Mouse (Mus musculus): Measurements from ENCODE around the gene Tmem40. TPM values are rescaled to one million over a fixed set of nuclear protein-coding genes. Genes with fewer than 3 reads are reported as not detected.

The Tmem40 gene
- total RNA-seq, 2 experiments from 2014 or later, result 0.33 to 0.60 TPM

DNA sequence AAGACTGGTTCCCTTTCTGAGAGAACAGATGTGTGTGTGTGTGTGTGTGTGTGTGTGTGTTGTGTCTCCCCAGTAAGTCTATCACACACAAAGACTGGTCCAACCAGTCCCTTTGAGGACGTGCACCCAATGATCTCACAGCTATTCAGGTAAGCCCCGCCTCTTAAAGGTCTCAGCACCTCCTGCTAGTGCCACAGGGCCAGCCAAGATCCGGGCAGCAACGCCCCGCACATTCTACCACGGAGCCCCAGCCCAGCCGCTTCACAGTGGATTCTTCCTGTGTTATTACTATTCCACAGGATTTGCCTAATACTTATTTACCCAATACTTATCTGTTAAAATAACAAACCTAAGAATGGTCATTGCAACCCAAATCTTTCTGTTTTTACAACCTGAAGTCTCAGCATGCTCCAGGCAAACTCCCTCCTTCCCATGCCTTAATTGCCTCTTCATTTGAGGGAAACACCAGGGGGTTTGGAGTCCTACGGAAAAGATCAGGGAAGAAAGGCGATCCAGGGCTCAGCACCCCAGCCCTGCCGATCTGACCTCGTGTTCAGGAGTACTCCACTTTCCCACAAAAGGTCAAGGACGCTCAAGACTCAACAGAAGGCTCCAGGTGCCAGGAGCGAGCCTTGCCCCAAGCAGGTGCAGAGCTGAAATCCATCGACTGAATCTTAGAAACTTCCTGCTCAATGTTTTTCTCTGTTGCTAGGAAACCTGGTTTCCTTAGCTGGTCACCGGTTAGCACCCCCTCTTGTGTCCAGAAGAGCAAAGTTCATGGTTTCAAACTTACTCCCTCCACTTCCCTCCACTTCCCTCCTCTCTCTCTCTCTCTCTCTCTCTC, 44.3 kb downstream of the Tmem40 start:
- intact Hi-C loops (cut with DNase I), result no loop called here
- peak; percentile 54 to 58 for DNase-seq

DNA sequence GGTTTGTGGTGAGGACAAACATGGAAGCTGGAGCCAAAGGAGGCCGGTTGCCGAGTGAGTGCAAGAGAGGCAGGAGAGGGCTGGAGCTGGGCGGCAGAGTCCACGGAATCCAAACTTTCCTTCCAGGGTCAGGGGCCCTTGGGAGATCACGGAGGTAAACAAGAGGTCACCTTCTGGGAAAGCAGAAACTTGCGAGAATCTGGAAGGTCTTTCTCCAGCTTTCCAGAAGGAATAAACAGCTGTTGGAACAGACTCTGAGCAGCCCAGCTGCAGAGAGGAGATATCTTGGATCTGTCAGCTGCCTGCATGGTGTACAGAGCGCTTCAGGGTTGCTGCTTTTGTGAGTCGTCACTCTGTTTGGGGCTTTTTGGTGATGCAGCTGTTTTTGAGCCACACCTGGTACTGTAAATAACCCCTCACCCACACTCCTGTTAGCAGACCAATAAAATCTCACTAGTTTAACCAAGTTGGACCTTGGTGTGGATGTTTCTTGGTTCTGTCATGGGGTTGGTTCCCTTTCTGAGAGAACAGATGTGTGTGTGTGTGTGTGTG, 45.0 kb downstream of the Tmem40 start:
- intact Hi-C loops (cut with DNase I), result no loop called here
- peak; percentile 53 to 64 for DNase-seq

DNA sequence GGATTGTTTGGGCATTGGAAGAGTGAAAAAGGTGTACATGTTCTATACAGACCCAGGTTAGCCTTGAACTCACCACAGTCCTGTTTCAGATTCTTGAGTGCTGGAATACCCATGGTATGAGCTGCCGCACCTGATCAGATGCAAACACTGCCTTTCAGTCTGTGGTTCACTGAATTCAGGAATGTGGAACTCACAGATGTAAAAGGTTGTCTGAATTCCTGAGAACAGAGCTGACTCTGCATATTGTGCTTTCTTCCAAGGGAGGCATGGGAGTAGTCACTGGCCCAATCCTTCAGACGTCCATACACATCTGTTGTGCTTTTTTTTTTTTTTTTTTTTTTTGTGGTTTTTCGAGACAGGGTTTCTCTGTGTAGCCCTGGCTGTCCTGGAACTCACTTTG, 50.9 kb downstream of the Tmem40 start:
- no peak for DNase-seq
- intact Hi-C loops (cut with DNase I), result no loop called here

DNA sequence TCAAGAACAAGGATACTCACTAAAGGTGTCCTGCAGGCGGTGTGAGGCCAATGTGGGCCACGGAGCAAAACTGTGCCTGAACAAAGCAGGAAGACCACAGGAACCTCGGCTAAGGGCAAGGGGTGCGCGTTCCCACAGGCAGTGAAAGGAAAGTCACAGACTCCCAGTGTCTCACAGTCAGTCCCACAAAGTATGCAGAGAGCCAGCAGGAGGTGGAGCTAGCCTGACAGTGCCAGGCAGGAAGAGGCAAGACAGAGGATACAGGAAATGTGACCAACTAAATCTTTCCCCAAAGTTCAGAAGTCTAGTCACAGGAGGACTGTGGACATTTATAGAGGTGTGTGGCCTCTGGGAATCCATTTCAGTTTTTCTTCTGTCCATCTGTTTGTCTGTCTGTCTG, 59.3 kb downstream of the Tmem40 start:
- no peak for DNase-seq
- intact Hi-C loops (cut with DNase I), result no loop called here

DNA sequence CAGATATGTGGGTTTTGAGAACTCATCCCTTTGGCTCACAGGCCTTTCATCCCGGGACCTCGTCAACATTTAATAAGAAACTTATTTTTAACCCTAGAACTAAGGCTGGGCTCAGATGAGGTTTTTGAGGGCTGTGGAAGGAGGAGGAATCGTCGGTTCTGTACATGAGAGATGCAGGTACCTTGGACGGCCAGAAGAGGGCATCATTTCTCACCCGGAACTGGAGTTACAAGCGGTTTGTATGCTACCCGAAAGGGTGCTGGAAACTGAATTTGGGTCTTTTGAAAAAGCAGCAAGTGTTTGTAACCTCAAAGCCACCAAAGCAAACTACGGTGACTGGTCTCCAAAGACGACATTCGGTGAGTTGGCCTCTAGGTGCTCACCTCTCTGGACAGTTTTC, 60.9 kb downstream of the Tmem40 start:
- no peak for DNase-seq
- intact Hi-C loops (cut with DNase I), result loop anchor here (2.0 kb wide), 1 partner anchor 13 kb away; no protein-coding TSS in a partner anchor

DNA sequence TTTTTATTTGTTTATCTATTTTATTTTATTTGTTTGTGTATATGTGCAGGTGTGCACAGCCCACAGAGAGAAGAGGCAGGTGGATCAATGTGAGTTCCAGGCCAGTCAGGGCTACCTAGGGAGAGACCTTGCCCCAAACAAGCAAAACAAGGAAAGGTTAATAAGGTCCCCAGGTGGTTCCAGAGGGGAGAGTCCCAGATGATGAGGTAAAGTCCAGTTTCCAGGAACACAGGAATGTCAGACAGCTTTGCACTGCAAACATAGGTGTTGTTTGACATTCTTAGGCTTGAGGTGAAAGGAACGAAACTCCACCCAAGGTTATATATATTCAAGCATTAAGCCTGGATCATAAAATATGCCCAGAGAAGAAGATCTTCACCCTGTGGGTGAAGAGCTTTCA, 61.4 kb downstream of the Tmem40 start:
- DNase-seq, result no peak
- intact Hi-C loops (cut with DNase I), result loop anchor here (2.0 kb wide), 1 partner anchor 14 kb away; no protein-coding TSS in a partner anchor

DNA sequence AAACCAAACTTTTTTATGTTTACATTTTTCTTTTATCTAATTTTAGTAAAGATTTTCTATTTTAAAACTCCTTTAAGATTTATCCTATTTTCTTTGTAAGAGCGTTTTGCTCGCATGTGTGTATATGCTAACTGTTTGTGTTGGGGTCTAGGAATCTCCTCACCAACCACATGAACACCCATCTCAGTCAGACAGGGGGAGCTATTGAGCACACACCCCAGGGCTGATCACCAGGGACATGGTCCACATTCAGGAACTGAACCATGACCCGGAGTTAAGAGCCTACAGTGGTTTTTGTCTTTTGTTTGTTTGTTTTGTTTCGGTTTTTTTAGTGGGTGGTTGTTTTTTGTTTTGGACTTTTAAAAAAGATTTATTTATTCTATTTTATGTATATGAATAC, 63.5 kb downstream of the Tmem40 start:
- no peak for DNase-seq
- intact Hi-C loops (cut with DNase I), result no loop called here

DNA sequence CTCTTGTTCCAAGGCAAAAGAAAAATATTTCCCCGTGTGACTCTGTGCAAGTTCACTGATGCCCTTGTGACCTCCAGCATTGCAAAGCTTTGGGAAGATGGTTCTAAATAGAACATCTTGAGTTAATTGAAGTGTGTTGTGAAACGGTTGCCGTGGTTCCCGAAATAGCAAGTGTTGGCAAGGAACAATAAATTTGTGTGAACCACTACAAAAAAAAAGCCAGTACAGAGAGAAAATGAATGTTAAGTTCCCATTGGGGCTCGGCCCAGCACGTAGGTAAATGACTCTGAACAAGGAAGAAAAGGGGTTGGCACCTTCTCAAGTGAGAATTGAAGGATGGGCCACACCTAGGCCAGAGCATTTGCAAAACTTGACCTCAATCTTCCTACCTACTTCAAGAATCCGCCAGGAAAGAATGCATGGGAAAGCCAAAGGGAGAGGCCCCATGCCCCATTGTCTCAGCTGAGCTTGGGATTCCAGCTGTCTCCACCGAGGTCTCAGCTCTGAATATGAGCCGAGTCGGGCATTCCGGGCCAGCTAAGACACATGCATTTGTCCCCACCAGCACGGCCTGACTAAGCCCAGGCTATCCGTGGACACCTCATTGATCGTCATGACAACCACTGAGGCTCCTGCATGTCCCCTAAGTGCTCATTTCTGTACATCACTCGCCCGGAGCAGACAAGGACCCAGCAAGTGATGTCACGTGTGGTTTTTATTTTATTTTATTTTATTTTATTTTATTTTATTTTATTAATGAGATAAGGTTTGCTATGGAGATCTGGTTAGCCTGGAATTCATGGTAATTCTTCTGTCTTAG, 64.3 kb downstream of the Tmem40 start:
- intact Hi-C loops (cut with DNase I), result no loop called here
- peak; percentile 31 to 37 for DNase-seq

DNA sequence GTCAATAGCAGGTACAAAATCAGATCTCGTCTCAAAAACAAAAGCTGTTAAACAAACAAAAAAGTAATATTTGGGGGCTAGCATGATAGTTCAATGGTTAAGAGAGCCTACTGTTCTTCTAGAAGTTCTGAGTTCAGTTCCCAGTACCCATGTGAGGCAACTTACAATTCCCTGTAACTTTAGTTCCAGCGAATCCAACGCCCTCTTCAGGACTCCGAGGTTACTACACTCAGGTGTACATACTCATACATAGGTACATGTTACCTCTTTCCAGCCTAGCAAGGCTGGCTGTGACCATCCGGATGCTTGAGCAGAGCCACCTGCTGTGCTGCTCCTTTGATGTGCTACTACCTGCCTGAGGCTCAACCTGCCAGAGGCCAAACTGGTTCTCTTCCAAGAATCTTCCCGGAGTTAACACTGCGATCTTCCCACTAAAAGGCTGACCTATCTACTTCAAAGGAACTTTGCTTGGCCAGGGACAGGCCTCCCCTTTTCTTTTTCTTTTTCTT, 65.4 kb downstream of the Tmem40 start:
- DNase-seq, result no peak
- intact Hi-C loops (cut with DNase I), result no loop called here

DNA sequence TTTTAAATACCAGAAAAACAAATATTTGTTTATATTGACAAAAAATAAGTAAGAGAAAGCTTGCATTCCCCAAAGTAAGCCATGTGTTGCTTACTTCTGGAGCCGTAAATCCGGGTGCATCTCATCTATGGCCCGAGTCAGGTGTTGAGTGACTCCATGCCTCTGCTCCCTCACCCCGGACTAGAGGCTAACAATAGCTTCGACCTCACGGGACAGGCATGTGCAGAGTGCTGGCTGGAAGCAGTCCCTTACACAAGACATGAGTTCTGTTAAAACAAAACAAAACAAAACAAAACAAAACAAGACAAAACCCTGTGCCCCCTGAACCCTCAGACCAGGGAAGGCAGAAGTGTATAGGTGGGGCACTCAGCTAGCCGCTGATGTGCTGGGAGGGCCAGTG, 67.1 kb downstream of the Tmem40 start:
- intact Hi-C loops (cut with DNase I), result no loop called here
- peak; percentile 29 to 38 for DNase-seq

DNA sequence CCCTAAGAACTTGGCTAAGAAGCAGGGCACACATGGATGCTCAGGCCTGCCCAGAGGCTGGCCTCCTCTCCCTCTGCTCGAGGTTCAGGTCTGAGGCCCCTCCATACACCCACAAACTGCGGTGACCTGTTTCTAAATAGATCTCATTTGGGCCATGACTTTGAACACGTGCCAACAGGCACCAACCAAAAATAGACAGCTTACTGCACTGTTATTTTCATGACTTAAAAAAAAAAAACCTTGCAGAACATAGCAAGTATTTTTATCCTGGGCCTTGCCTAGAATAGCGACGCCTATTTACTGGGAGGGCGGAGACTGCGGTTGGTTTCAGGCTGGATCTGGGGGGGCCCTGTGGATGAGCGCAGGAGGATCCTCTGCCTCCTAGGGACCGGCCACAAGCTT, 67.8 kb downstream of the Tmem40 start:
- peak; percentile 51 to 66 for DNase-seq
- intact Hi-C loops (cut with DNase I), result no loop called here

DNA sequence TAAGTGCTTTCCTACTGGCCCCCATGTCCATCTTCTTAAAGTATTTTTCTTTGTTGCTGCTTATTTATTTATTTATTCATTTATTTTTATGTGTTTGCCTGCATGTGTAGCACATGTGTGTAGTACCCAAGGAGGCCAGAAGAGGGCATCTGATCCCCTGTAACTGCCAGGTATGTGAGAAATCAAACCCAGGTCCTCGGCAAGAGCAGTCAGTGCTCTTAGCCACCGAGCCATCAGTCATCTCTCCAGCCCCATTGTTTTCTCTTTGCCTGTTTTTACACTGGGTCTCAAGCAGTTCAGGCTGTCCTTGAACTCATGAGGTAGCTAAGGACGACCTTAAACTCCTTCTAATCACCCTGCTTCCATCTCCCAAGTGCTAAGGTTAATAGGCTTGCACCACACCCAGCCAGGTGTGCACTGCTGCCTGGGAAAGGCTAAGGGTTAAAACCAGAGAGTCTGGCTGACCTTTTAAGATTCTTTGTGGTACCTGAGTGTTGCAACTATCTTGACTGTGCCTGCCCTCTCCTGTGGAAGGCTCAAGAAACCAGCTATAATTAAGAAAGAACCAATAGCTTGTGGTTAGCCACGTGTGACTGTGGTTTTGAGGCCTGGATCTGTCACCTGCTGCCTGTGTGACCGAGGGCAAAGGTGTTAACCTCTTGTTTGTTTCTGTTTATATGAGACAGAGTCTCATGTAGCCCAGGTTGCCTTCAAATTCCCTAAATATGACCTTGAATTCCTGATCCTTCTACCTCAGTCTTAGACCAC, 69.1 kb downstream of the Tmem40 start:
- intact Hi-C loops (cut with DNase I), result loop anchor here (2.0 kb wide), 1 partner anchor 16 kb away; the partner anchor contains the start of gene Raf1
- DNase-seq, result no peak

DNA sequence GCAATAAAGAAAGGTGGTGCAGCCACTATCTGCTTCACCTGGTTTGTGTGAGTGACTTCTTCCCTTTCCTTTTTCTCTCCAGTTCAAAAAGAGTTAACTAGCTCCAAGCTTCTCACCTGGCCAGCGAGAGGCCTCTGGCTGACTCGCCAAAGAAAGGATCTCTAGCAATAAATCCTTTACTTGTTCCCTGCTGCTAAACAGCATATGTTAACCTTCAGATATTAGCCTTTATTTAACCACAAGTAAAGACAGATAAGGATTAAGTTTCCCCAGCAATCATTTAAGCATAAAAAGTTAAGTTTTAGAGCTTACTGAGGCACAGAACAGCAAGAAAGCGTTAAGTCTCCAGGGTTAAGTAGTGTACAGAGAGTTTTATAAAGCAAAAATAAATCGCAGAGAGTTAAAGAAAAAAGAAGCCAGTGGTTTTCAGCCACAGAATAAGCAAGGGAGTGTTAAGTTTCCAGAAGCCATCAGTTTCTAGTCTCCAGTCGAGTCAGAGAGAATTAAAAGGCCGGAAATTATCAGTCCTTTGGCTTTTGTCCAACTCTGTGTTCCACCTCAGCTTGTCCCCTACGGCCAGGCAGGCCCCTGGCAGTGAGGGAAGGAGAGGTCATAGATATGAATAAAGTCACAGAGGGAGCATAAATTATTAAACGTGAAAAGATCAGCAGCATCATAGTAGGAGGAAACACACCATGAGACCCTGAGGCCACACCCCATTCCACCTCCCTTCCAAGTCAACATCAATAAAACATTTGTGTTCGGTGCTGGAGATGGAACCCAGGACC, 69.9 kb downstream of the Tmem40 start:
- DNase-seq, result no peak

DNA sequence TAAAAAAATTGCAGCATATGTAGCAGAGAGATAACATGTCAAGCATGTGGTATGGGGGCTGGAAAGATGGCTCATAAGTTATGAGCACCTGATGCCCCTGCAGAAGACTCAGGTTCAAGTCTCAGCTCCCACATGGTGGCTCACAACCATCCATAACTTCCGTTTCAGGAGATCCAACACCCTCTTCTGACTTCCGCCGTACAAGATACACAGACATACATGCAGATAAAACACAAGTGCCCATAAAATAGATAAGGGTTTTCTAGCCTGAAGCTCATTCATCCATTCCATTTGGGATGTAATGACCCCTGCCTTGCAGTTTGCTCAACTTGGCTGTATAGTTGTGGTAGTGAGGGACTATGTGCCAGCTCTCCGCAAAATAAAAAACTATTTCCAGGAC, 72.1 kb downstream of the Tmem40 start:
- no peak for DNase-seq
- intact Hi-C loops (cut with DNase I), result no loop called here

More for the DNA sequence above, 69.9 kb downstream of the Tmem40 start:
- intact Hi-C loops (cut with DNase I), result loop anchor here (2.0 kb wide), 1 partner anchor 16 kb away; the partner anchor contains the start of gene Raf1

DNA sequence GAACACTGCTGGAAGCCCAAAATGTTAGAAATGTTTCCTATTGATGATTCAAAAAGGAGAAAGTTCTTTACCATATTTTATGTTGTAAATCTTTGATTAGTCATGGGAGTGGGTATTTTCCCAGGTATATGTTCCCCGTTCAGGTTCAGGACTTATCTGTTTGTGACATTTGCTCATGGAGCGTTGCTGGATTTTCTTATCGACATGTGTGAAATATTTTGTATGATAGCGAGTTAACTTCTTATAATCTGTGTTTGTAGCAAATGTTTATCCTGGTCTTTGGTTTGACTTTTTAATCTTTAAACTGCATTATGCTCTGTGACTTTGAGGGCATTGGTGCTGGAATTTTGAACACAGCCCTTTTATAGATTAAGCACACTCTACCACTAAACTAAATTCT, 73.6 kb downstream of the Tmem40 start:
- intact Hi-C loops (cut with DNase I), result no loop called here
- DNase-seq, result no peak

DNA sequence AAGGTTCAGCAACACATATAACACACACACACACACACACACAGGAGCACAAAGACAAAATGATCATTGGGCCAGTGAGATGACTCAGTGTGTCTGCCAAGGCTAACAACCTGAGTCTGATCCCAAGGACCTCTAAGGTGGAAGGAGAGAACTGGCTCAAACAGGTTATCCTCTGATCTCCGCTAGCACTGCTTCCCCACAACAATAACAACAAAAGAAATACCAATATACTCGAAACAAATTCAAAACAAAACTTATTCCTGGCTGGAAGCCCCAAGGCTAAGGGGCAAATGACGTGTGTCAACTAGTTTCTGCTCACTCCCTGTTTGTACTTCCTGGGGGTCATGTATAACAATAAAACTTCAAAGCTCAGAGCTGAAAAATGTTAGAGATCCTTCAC, 74.5 kb downstream of the Tmem40 start:
- intact Hi-C loops (cut with DNase I), result no loop called here
- DNase-seq, result no peak

DNA sequence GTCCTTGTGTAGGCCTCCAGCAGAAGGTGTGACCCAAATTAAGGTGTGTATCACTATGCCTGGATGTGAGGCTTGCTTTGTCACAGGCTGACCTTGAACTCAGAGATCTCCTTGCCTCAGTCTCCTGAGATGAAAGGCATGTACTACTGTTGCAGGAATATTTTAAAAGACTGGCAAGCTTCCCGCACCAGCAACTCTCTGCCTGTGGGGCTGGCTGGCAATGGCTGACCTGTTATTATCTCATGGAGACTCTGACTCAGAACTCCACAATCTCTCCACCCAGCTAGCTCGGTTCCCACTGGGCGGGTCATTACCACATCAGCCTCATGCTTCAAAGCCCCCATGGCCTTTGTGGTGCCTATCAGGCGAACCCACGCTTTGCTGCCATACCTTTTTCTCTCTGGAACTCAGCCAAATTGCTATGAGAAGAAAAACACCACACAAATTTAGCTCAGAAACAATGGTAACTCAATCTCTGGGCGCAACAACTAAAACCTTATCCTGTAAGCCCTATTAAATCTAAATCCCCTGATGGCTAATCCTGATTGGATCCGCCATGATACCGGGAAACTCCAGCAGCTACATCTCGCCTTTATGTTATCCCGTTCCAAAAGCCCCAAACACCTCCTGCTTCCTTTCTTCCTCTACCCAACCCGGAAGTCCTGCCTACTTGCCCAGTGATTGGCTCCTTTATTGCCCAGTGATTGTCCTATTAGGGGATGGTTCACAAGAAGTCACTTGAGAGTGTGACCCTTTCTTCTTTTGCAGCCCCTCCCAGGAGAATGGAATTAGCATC, 77.2 kb downstream of the Tmem40 start:
- DNase-seq, result no peak
- intact Hi-C loops (cut with DNase I), result no loop called here

DNA sequence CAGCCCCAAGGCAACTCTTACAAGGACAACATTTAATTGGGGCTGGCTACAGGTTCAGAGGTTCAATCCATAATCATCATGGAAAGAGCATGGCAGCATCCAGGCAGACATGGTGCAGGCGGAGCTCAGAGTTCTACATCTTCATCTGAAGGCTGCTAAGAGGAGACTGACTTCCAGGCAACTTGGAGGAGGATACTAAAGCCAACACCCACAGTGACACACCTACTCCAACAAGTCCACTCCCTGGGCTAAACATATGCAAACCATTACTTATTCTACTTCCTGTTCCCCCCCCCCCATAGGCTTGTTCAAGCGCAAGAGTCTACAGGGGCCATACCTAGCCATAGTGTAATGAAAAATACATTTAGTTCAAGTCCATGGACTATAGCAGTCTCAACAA, 77.9 kb downstream of the Tmem40 start:
- intact Hi-C loops (cut with DNase I), result no loop called here
- DNase-seq, result no peak

DNA sequence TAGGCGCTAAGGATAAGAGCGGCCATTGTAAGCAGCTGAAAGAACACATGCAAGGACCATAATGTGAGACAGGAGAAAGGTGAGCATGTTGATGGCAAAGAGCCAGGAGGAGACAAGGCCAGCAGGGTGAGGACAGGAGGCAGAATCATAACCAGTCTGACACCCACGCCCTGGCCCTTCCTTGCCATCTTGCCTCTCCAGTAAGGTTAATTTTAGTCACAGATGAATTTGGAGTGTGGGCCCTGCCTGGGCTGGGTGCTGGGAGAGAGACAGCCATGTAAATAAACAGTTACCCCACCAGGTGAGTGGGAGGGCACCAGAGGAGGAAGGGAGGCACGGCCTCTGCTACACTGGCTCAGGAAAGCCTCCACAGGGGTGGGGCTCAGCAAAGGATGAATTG, 81.1 kb downstream of the Tmem40 start:
- no peak for DNase-seq
- intact Hi-C loops (cut with DNase I), result no loop called here
